Mouse (Mus musculus) spleen, embryonic (tissue): Measurements from ENCODE around the gene Prcp.

Experiments used
- CTCF ChIA-PET: fragments of 350-600 bp; sonication (Branson Sonifier 250); formaldehyde crosslinking; loops from one replicate; lab custom pipeline; 2022; lab: Charles Lee

Gene Prcp

DNA sequence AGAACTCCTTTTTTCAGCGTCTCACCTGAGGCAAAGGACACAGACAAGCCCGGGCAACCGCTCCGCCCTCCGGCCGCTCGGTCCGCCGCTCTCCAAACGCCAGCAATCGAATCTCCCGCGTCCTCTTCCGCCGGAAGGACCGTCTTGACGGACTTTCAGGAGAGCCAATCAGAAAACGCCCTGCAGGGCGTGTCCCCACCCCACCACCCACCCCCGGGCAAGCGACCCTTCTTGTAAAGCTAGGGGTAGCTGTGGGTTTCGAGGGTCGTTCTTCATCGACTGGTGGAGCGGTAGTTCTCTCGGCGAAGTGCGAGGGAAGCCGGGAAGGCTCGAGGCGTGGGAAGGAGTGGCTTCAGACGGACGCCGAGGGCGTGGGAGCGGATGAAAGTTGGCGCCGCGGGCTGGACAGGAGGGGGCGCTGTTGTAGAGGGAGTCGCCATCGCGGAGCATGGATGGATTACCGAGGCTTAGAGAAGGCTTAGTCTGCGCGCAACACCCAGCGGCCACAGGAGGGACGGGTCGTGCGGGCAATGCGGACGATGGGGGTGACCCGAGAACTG, at the start of gene Prcp, which contains the start of gene Ddias:
TSS of gene Prcp (plus strand) at position 355 of the 560 bp plus-strand sequence.
TSS of gene Ddias (minus strand) at position 132 of the 560 bp plus-strand sequence.
- CTCF ChIA-PET, result interaction anchor here (0.6 to 1.1 kb wide), 4 partner anchors 29 to 95 kb away, joined by 3 to 5 read pairs (median 4); no protein-coding TSS in a partner anchor

GRCm38 (mm10) chr7:92826248-92826647, 48.0 kb upstream of the Prcp start:
- CTCF ChIA-PET, result no interaction called here

GRCm38 (mm10) chr7:92827981-92828380, 46.3 kb upstream of the Prcp start:
- CTCF ChIA-PET, result no interaction called here

GRCm38 (mm10) chr7:92832395-92832794, 41.9 kb upstream of the Prcp start:
- CTCF ChIA-PET, result no interaction called here

DNA sequence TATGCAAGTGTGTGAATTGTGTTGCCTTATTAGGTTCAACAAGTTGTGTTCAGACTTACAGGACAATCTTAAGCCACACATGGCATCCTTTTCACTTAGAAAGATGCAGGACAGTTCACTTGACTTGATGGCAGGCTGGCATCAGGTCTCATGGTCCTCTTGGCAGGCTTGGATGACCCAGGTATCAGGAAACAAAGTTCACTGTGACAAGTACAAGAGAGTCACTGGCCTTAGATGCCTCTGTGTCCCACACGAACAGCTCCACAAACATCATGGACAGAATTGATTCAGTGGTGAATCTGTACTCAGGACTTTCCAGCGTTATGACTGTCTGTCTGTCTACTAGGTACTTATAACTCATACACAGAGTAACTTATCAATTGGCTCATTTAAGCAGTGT, 39.9 kb upstream of the Prcp start:
- CTCF ChIA-PET, result no interaction called here

DNA sequence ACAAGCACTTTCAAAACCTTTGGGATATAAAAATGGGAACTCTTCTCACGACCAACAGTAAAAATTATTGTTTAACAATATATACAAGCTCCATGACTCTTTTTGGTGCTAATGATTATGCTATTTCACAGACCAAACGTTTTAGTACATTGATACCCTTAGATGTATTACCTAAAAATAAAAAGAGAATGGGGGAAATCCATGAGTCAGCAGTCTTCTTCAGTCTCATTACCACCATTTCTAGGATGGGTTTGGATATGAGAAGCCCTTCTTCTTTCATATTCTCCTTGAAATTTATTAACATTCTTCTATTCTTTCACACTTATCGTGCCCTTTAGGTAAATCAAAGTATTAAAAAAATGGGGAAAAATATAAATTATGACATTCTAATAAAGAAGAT, 37.8 kb upstream of the Prcp start:
- CTCF ChIA-PET, result no interaction called here

- CTCF ChIA-PET, result interaction anchor here (0.5 kb wide), 1 partner anchor 13 kb away, joined by 6 read pairs; no protein-coding TSS in a partner anchor
Observed at GRCm38 (mm10) chr7:92837226-92837625, 37.0 kb upstream of the Prcp start.

DNA sequence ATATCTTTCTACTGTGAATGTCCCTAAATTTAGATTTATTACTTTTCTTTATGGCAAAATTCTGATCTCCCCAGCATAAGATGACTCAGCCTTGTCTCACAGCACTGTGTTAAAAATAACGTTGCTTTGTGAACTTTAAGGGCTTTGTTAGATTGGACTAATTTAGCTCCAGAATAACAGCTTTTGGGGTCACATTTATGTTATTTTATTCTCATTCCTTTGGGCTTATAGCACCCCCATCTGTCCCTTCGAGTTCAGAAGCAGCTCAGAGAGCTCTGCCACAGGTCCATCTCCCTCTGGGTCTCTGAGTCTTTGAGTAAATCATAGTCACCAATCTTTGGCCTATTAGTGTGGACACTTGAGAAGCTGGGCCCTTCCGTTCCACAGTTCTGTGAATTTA, 36.4 kb upstream of the Prcp start:
- CTCF ChIA-PET, result interaction anchor here (0.5 kb wide), 1 partner anchor 13 kb away, joined by 6 read pairs; no protein-coding TSS in a partner anchor

DNA sequence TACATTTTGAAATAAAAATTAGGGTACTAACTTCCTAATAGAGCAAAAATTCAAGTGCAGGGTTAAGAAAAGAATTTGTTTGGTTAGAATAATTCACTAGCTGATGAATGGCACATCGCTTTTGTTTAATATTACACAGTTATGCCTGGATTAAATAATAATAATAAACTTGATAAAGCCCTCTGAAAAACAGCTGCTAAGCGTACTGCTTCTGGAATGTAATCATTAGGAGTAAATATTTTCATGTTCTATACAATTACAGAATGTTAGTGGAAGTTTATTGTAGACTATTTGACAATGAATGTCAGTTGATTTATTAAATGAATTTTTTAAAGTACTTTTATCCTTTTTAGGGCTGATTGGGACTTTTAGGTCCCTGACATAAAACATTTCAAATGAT, 32.0 kb upstream of the Prcp start:
- CTCF ChIA-PET, result no interaction called here

GRCm38 (mm10) chr7:92848246-92848645, 26.0 kb upstream of the Prcp start:
- CTCF ChIA-PET, result no interaction called here

GRCm38 (mm10) chr7:92866526-92866925, 7.7 kb upstream of the Prcp start:
- CTCF ChIA-PET, result no interaction called here

DNA sequence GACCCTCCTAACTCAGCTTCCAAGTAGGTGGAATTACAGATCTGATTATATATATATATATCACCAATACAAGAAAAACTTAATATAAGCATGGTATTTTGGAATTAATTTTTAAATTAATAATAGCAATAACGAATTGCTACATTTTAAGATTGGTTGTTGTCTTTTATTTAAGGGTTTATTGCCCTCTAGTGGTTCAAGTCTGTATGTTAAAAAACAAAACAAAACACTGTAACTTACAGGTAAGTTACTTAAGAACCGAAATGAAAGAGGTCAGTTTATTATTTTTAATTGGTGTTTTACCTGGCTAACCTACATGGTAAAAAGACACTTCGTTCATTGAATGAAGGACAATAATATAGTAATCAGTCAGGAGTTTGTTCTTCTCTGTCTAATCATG, 4.1 kb upstream of the Prcp start:
- CTCF ChIA-PET, result no interaction called here

GRCm38 (mm10) chr7:92871596-92871995, 2.7 kb upstream of the Prcp start:
- CTCF ChIA-PET, result interaction anchor here (0.6 to 1.0 kb wide), 2 partner anchors 25 to 250 kb away, joined by 3 to 5 read pairs; no protein-coding TSS in a partner anchor

- CTCF ChIA-PET, result interaction anchor here (0.6 to 1.0 kb wide), 4 partner anchors 10 to 96 kb away, joined by 3 to 5 read pairs (median 3); no protein-coding TSS in a partner anchor
Observed at GRCm38 (mm10) chr7:92874761-92875408, 615 bp downstream of the Prcp start.

DNA sequence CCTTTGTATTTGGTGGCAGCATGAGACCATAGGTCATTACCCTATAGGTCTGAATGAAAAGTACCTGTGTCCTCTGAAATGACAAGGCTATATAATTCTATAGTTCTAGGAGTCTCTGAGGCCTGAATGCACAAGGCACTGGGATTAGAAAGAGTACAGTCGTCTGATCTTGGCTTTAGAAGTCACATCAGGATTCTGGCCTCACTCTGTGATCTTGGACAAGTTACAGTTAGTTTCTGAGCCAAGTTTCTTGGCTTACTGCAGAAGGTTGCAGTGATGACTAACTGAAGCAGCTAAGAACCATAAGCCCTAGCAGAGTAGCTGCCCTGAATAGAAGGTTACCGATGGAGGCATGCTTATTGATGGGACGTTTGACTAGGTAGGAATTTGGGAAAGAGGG, 1.8 kb downstream of the Prcp start:
- CTCF ChIA-PET, result no interaction called here

DNA sequence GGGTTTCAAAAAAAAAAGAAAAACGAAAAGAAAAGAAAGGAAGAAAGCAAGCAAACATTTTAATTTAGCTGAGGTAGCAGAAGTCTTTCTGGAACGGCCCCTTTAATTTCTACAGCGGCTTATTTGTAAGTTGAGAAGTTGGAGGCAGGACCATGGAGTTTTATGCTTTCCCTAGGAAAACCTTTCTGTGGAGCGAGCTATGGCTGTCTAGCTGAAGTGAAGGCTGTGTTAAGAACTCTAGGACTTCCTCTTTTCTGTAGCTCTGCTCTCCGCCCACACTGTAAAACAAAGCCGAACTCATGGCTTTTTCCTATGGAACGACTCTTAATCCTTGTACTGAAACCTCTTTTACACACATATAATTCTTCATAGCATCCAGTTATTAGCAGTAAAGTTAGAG, 2.3 kb downstream of the Prcp start:
- CTCF ChIA-PET, result interaction anchor here (0.7 kb wide), 1 partner anchor 8 kb away, joined by 9 read pairs; no protein-coding TSS in a partner anchor

DNA sequence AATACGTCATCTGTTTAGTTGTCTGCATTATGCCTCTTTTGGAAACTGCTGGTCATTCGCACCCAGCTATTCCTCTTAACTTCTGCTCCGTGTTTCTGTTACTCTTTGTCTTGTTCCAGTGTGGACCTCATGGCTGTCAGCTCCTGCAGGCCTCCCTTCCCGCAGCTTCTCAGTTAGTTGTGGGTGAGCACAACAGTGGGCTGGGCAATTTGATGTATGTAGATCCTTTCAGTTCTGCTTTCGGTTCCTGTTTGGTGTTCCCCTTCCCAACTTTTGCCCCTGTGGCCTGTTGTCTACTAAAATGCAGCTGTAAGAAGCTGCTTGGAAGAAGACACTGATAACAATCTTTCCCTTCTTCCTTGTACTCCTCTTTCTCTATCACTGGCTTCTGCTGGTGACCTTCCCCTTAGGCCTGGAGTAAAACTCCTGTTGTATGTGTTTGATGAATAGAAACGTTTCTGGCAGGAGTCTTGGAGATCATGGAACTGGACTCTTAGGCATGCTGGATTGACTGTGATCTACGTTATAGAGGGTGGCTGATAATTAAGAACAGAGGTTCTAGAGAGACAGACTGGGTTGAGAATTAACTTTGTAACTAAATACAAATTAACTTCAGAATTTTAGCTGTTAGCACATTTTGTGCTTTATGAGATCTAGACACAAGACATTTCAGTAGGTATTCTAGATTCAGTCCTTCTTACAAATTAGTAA, 4.5 kb downstream of the Prcp start:
- CTCF ChIA-PET, result interaction anchor here (0.5 kb wide), 1 partner anchor 62 kb away, joined by 4 read pairs; no protein-coding TSS in a partner anchor

GRCm38 (mm10) chr7:92883850-92884716, 9.8 kb downstream of the Prcp start:
- CTCF ChIA-PET, result interaction anchor here (0.5 to 0.9 kb wide), 3 partner anchors 9 to 195 kb away, joined by 3 to 11 read pairs (median 3); no protein-coding TSS in a partner anchor

DNA sequence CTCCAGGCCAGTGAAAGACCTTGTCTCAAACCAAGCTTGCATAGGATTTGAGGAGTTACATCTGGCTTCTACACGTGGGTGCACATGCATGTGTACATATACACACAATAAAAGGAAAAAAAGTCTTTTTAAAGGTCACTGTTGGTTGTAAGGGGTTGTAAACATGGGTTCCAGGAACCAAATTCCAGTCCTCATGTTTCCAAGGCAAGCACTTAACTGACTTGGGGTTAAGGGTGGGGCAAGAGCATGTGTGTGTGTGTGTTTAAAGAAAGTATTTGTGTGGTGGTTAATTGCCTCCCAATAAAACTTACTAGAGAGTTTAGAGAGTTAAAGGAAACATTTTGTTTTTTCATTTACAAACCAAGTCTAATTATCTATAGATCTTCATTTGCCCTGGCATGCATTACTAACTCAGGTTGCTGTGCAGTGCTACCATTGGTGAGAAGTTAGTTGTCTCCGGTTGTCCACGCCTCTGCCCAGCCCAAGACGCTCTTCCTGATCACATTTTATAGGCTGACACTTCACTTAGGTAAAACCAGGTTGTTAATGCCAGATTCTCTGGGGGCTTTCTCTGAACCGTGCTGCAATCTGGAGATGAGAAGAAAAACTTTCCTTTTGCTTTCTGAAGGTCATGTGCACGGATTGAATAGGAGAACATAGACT, 10.9 kb downstream of the Prcp start:
- CTCF ChIA-PET, result interaction anchor here (0.5 to 0.9 kb wide), 3 partner anchors 10 to 196 kb away, joined by 3 to 11 read pairs (median 3); no protein-coding TSS in a partner anchor

DNA sequence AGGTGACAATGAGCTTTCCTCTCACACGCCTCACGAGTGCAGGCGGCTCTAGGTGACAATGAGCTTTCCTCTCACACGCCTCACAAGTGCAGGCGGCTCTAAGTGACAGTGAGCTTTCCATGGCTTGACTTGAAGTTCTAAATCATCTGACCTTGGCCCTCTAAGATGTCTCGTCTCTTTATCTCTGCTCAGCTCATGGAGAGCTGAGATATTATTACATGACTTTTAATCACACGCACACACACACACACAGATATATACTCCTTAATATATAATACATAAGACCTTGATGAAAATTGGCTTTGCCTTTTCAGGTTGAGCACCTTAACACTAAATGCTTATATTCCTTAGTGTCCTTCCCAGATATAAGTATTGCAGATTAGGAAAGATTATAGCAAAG, 12.5 kb downstream of the Prcp start:
- CTCF ChIA-PET, result no interaction called here
